Mouse (Mus musculus) skeletal muscle tissue, adult 2 months (tissue): Measurements from ENCODE around the gene Lgals3.

Experiments
- DNase-seq: peaks from one replicate; pipeline ENCODE4 v3.0.0-alpha.2; 2012; ENCODE audit warnings: low read depth, low spot score

The Lgals3 gene

DNA sequence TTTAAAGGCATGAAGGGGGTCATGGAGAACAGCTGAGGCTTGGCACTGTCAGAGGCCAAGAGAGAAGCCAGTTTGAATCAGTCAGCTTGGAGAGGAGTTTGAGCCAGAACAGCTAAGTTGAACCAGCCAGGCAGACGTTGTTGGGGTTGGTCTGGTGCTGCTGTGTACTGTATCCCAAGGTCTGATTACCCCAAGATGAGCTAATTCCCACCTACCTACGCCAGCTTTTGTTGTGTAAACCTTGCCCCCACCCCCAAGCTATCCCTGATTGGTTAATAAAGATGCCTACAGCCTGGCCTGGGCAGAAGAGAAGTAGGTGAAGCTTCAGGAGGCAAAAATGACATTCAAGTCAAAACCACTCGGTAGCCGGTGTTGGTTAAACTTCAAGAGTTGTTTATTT, 54.9 kb downstream of the Lgals3 start:
- DNase-seq: no peak

DNA sequence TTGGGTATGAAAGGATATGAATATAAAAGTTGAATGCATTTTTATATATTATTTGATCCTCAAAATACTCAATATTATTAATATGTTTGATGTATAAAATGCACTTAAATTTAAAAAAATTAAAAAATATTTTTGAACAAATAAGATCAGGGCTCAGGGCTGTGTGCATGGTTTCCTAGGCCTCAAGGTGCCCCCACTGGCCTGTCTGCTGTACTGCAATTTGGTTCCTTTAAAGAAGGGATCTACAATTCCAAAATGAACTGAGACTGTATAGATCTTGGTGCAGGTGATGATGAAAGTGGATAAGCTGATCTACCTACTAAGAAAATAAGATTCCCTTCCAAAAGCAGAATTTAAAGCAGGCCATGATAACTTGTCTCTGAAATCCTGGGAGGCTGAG, 65.4 kb downstream of the Lgals3 start:
- DNase-seq: no peak
